Mouse (Mus musculus) heart, postnatal 0 days (tissue): ENCODE measurements around the gene Cfdp1. TPM values are rescaled to one million over a fixed set of nuclear protein-coding genes. Genes with fewer than 3 reads are reported as not detected.
A peak's percentile ranks its signal among the peaks of the same experiment; 100 is the strongest.

ENCODE experiments used
- ATAC-seq: fragments of 200-750 bp; cut with Nextera tagmentation; 2 replicates; pipeline ENCODE4 v1.8.0; 2017; ENCODE audit warnings: low read depth, moderate number of reproducible peaks, moderate library complexity; ENCODE audit not compliant: insufficient read depth
- DNase-seq: peaks from one replicate; pipeline ENCODE4 v3.0.0-alpha.2; 2016; ENCODE audit warnings: low spot score
- H3K27ac ChIP-seq: fragments of 300-500 bp; sonication (generic); 2 replicates; pipeline ENCODE4 v1.5.1; 2014; ENCODE audit warnings: low read depth, mild to moderate bottlenecking
- H3K27me3 ChIP-seq: fragments of 300-500 bp; sonication (generic); 2 replicates; pipeline ENCODE4 v1.6.1; 2014; ENCODE audit warnings: low read length, mixed read lengths; ENCODE audit not compliant: control insufficient read depth, insufficient read depth
- H3K36me3 ChIP-seq: fragments of 300-500 bp; sonication (generic); replicated peaks from 2 replicates; pipeline ENCODE4 v1.6.1; 2014; ENCODE audit warnings: low read length, mixed read lengths; ENCODE audit not compliant: control insufficient read depth, insufficient read depth
- H3K4me1 ChIP-seq: fragments of 300-500 bp; sonication (generic); 2 replicates; pipeline ENCODE4 v1.6.1; 2014; ENCODE audit warnings: antibody characterized with exemption; ENCODE audit not compliant: control insufficient read depth, insufficient read depth
- H3K4me2 ChIP-seq: fragments of 300-500 bp; sonication (generic); 2 replicates; pipeline ENCODE4 v1.6.1; 2014; ENCODE audit warnings: low read depth, mild to moderate bottlenecking, low read length, moderate library complexity
- H3K4me3 ChIP-seq: fragments of 300-500 bp; sonication (generic); 2 replicates; pipeline ENCODE4 v1.5.1; 2014; ENCODE audit warnings: low read depth, low read length
- H3K9ac ChIP-seq: fragments of 300-500 bp; sonication (generic); replicated peaks from 2 replicates; pipeline ENCODE4 v1.6.1; 2014; ENCODE audit warnings: low read depth, low read length, mixed read lengths
- H3K9me3 ChIP-seq: fragments of 300-500 bp; sonication (generic); replicated peaks from 2 replicates; pipeline ENCODE4 v1.6.1; 2016; ENCODE audit warnings: low read length; ENCODE audit not compliant: control insufficient read depth
- CTCF ChIP-seq: IDR thresholded peaks from 2 replicates; pipeline ENCODE4 v1.5.1; 2016; ENCODE audit warnings: antibody characterized with exemption, control low read depth, low read depth
- EP300 ChIP-seq: IDR thresholded peaks from 2 replicates; pipeline ENCODE4 v1.6.1; 2016; ENCODE audit warnings: antibody characterized with exemption, low read depth
- WGBS: fragments of 180-500 bp; shearing (Covaris S2); extraction: QIAGEN DNeasy Blood & Tissue Kit; methylation state at CpG from one replicate; pipeline ENCODE4 v1.1.7; 2014; 5-methylcytosine and 5-hydroxymethylcytosine counted together
- polyA plus RNA-seq: library from polyadenylated mRNA; unstranded; fragments of >200 nt; fragmentation: Nextera tagmentation; extraction: Ambion mirVana; gene quantifications from 2 replicates; pipeline ENCODE4 v1.2.1, GENCODE M21; 2015
- total RNA-seq: library from RNA; depleted of rRNA; stranded (reverse); fragments of >200 nt; gene quantifications from 2 replicates; pipeline ENCODE4 v1.2.3, GENCODE M21; 2014; ENCODE audit warnings: low replicate concordance

Cfdp1 gene
- total and polyA plus RNA-seq, 2 experiments from 2014 or later: 16.1 to 85.4 TPM

GRCm38 (mm10) chr8:111881591-111881990 lies 27.5 kb upstream of the Cfdp1 start:
- H3K4me1 ChIP-seq: no peaks in the 10 kb centered on the region
- WGBS: 0% methylated on average over 2 of the region's 2 CpGs
- 0 out of 2 replicates have a peak, but pooled peaks cover 3% of the 10 kb centered on the region for H3K9me3 ChIP-seq
- H3K27ac ChIP-seq: no peak overlapping the region
- DNase-seq (peak; percentile 62), ATAC-seq (peak; percentile 45; the same call in 1 of the 2 replicates)
- no peaks in the 10 kb centered on the region for H3K36me3 ChIP-seq
- no peak overlapping the region for H3K4me3 ChIP-seq
- no peak overlapping the region for H3K4me2 ChIP-seq
- no peaks in the 10 kb centered on the region for H3K27me3 ChIP-seq
- H3K9ac ChIP-seq: no peak overlapping the region
- TF ChIP-seq EP300 (no peak), CTCF (peak; percentile 84)

DNA sequence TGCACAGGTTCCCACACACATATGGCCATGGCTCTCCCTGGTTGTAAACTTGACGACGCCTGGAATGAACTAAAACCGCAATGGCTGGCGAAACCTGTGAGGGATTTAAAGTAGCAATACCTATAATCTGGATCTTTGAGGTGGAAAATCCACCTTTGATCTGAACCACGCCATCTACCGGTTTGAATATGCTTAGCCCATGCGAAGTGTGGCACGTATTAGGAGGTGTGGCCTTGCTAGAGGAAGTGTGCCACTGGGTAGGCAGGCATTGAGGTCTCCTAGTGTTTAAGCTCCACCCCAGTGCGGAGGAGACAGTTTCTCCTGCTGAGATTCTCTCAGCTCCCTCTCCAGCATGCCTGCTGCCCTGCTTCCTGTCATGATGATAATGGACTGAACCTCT lies 23.6 kb upstream of the Cfdp1 start:
- Histone ChIP-seq H3K27ac (no peak overlapping the region), H3K9ac (no peak overlapping the region), H3K36me3 (no peaks in the 10 kb centered on the region), H3K4me1 (no peaks in the 10 kb centered on the region), H3K27me3 (no peaks in the 10 kb centered on the region), H3K9me3 (0 out of 2 replicates have a peak, but pooled peaks cover 3% of the 10 kb centered on the region), H3K4me3 (no peak overlapping the region), H3K4me2 (no peak overlapping the region)
- DNase-seq: no peak
- no peak for ATAC-seq
- WGBS: 72% methylated on average over 9 of the region's 9 CpGs
- TF ChIP-seq EP300 (no peak), CTCF (no peak)

- Histone ChIP-seq H3K9me3 (0 out of 2 replicates have a peak, but pooled peaks cover 3% of the 10 kb centered on the region), H3K27me3 (no peaks in the 10 kb centered on the region), H3K4me2 (peak within 1 kb of the TSS; percentile 97), H3K4me3 (peak within 1 kb of the TSS; percentile 96), H3K36me3 (no peaks in the 10 kb centered on the region), H3K27ac (peak within 1 kb of the TSS; percentile 81), H3K9ac (peak within 1 kb of the TSS; percentile 78), H3K4me1 (no peaks in the 10 kb centered on the region)
- DNase-seq (peak; percentile 97), ATAC-seq (peak; percentile 99)
- WGBS: under 1% methylated on average over 41 of the region's 53 CpGs
- no peak for TF ChIP-seq EP300
- TF ChIP-seq CTCF: peak; percentile 98
These were observed 22.4 kb upstream of the Cfdp1 start, which contains the start of gene Tmem170 for GRCm38 (mm10) chr8:111876355-111876948. TSS of gene Tmem170 (minus strand) at chr8:111876750.

DNA sequence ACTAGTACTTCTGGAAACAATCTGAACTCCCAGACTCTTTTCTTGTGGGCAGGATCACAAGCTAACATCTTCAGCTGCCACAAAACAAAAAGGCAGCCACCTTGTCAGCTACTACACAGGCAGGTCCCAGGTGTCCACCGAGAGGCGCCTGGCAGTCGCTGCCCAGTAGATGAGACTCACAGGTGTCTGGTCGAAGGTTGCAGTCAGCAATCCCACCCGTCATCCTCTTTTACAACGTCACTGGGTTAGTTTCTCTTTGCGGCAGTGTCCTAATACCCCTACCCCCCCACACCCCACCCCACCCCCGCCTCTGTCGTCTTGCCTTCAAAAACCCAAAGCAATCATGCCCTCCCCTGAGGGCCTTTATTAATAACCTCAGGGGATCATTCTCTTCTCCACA lies 21.7 kb upstream of the Cfdp1 start:
- 22% methylated on average over 9 of the region's 9 CpGs for WGBS
- H3K4me1 ChIP-seq: no peaks in the 10 kb centered on the region

DNA sequence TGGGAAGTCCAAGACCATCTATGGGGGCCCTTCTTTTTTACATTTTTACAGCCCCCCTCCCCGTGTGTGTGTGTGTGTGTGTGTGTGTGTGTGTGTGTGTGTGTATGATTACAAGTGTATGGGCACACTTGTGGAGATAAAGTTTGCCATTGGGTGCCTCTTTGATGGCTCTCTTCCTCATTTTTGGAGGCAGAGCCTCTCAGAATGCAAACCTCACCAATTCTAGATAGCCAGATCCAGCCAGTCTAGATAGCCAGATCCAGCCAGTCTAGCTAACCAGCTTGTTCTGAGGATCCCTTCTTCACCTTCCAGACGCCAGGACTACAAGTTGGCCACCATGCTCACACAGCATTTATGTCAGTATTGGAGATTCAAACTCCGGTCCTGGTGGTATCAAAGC lies 17.2 kb upstream of the Cfdp1 start:
- H3K9ac ChIP-seq: no peak overlapping the region
- no peaks in the 10 kb centered on the region for H3K9me3 ChIP-seq
- TF ChIP-seq CTCF (no peak), EP300 (no peak)
- no peak for DNase-seq
- 0 out of 2 replicates have a peak, but pooled peaks cover 5% of the 10 kb centered on the region for H3K36me3 ChIP-seq
- WGBS: 81% methylated on average over 3 of the region's 3 CpGs
- no peak for ATAC-seq
- no peak overlapping the region for H3K4me2 ChIP-seq
- no peaks in the 10 kb centered on the region for H3K27me3 ChIP-seq
- no peaks in the 10 kb centered on the region for H3K4me1 ChIP-seq
- H3K27ac ChIP-seq: no peak overlapping the region
- no peak overlapping the region for H3K4me3 ChIP-seq

More for the DNA sequence above, 21.7 kb upstream of the Cfdp1 start:
- Histone ChIP-seq H3K36me3 (no peaks in the 10 kb centered on the region), H3K27ac (peak overlapping the region; percentile 81), H3K9me3 (0 out of 2 replicates have a peak, but pooled peaks cover 3% of the 10 kb centered on the region), H3K27me3 (no peaks in the 10 kb centered on the region), H3K4me3 (peak overlapping the region; percentile 96), H3K4me2 (peak overlapping the region; percentile 97), H3K9ac (peak overlapping the region; percentile 78)
- DNase-seq (no peak), ATAC-seq (no peak)
- no peak for TF ChIP-seq EP300
- no peak for TF ChIP-seq CTCF

DNA sequence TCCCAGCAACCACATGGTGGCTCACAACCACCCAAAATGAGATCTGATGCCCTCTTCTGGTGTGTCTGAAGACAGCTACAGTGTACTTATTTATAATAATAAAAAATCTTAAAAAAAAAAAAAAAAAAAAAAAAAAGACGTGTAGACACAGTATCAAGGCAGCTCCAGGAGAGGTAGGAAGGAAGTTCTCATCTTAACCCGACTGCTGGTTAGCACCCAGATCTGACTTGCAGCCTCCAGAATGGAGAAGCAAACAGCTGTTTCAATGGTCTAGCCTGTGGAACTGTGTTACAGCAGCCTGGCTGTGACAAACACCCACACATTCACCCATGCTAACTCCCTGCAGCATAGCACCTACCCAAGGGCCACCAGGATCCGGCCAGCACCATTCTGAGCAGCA lies 16.3 kb upstream of the Cfdp1 start:
- 80% methylated on average over 3 of the region's 3 CpGs for WGBS
- no peak overlapping the region for H3K4me3 ChIP-seq
- H3K4me1 ChIP-seq: no peaks in the 10 kb centered on the region
- no peak overlapping the region for H3K27ac ChIP-seq
- no peak for DNase-seq
- no peaks in the 10 kb centered on the region for H3K9me3 ChIP-seq
- H3K36me3 ChIP-seq: peaks cover 10% of the 10 kb centered on the region; the same call in 1 of the 2 replicates
- H3K4me2 ChIP-seq: no peak overlapping the region
- no peak for ATAC-seq
- H3K27me3 ChIP-seq: no peaks in the 10 kb centered on the region
- no peak for TF ChIP-seq CTCF
- no peak overlapping the region for H3K9ac ChIP-seq
